Mouse (Mus musculus) olfactory bulb, adult 2 months (tissue): ENCODE results near the gene Nos1. TPM values are rescaled to one million over a fixed set of nuclear protein-coding genes. Genes with fewer than 3 reads are reported as not detected.

ENCODE experiments used
- H3K27ac ChIP-seq: fragments of 200-500 bp; 2 replicates; pipeline ENCODE4 v1.5.1; 2012; ENCODE audit warnings: low read depth, low read length; ENCODE audit not compliant: insufficient read depth
- H3K4me1 ChIP-seq: fragments of 200-500 bp; 2 replicates; pipeline ENCODE4 v1.6.1; 2012; ENCODE audit warnings: low read length; ENCODE audit not compliant: control insufficient read depth, insufficient read depth
- H3K4me3 ChIP-seq: fragments of 200-500 bp; 2 replicates; pipeline ENCODE4 v1.5.1; 2012; ENCODE audit warnings: mild to moderate bottlenecking, low read depth, low read length, moderate library complexity; ENCODE audit not compliant: insufficient read depth
- CTCF ChIP-seq: fragments of 200-500 bp; IDR thresholded peaks from 2 replicates; pipeline ENCODE4 v1.5.1; 2012; ENCODE audit warnings: low read depth, mild to moderate bottlenecking, low read length, moderate library complexity; ENCODE audit not compliant: insufficient read depth
- POLR2A ChIP-seq: fragments of 200-500 bp; IDR thresholded peaks from 2 replicates; pipeline ENCODE4 v1.6.1; 2012; ENCODE audit warnings: mild to moderate bottlenecking, low read depth, low read length, moderate library complexity; ENCODE audit not compliant: insufficient read depth
- WGBS: fragments of 180-500 bp; shearing (Covaris S2); methylation state at CpG from one replicate; pipeline ENCODE4 v1.1.7; 2018; 5-methylcytosine and 5-hydroxymethylcytosine counted together
- polyA plus RNA-seq: library from polyadenylated mRNA; stranded (reverse); fragments of >200 nt; gene quantifications from 2 replicates; pipeline ENCODE4 v1.2.4, GENCODE M21; 2012; ENCODE audit warnings: low replicate concordance; ENCODE audit not compliant: missing spikeins, insufficient read depth, insufficient read length

Nos1 gene
- polyA plus RNA-seq, 1 experiment = not detected

GRCm38 (mm10) chr5:117900921-117901705, 120.3 kb downstream of the Nos1 start:
- H3K4me3 ChIP-seq = no peak overlapping the region
- 48% methylated on average over 13 of the region's 13 CpGs for WGBS
- peaks cover 18% of the 10 kb centered on the region for H3K4me1 ChIP-seq
- TF ChIP-seq CTCF = no peak
- TF ChIP-seq POLR2A = no peak
- no peak overlapping the region for H3K27ac ChIP-seq

DNA sequence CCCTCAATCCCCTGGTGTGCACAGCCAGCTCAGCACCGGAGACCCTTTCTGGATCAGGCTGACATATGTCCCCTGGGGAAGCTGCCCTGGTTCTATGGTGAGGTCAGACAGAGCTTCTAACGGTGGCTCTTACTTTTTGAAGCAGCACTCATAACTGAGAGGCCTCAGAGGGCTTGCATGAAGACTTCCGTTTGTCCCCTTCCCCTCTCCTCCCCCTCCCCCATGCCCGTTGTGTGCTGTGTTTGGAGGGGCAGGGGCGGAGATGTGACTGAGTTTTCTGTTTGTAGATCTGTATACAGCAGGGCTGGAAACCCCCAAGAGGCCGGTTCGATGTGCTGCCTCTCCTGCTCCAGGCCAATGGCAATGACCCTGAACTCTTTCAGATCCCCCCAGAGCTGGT, 122.7 kb downstream of the Nos1 start:
- WGBS = 49% methylated on average over 7 of the region's 7 CpGs
- TF ChIP-seq CTCF (no peak), POLR2A (no peak)
- Histone ChIP-seq H3K4me3 (no peak overlapping the region), H3K4me1 (peaks cover 8% of the 10 kb centered on the region), H3K27ac (no peak overlapping the region)

DNA sequence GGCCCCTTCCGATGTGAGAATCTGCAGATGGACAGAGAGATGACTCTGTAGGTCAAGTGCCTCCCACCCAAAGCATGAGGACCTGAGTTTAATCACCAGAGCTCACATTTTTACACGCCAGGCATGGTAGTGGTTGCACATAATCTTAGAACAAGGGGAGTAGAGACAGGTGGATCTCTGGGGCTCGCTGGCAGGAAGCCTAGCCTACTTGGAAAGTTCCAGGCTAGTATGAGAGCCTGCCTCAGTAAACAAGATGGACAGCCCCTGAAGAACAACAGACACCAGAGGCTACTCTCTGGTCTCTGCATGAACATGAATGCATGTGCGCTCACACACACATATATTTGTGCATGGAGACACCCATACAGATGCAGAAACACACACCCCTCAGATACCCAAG, 124.9 kb downstream of the Nos1 start:
- H3K27ac ChIP-seq = no peak overlapping the region
- H3K4me3 ChIP-seq = no peak overlapping the region
- H3K4me1 ChIP-seq = no peaks in the 10 kb centered on the region; the same call in 1 of the 2 replicates
- TF ChIP-seq CTCF = no peak
- WGBS = 90% methylated on average over 4 of the region's 4 CpGs

- TF ChIP-seq CTCF (no peak), POLR2A (no peak)
- WGBS = 80% methylated on average over 4 of the region's 4 CpGs
- Histone ChIP-seq H3K27ac (no peak overlapping the region), H3K4me3 (no peak overlapping the region), H3K4me1 (no peaks in the 10 kb centered on the region; the same call in 1 of the 2 replicates)
These were observed 128.7 kb downstream of the Nos1 start for GRCm38 (mm10) chr5:117909524-117909923.

DNA sequence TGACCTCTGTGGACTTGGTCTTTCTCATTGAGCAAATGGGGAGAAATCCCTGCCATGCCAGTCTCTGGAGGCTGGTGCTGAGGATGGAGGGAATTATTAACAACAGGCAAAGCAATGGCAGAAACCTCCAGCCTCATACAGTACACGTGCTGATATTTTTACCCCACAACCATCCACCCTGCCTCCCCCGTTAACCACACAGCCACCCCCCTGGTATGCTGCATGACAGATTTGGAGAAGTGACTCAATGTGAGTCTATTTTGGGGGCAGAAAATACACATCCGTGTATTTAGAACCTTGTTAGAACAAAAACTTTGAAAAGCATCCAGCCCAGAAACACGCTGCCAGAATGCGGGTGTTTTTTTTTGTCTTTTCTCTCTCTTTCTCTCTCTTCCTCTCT, 135.5 kb downstream of the Nos1 start:
- no peak overlapping the region for H3K4me3 ChIP-seq
- WGBS = 27% methylated on average over 5 of the region's 5 CpGs
- no peak overlapping the region for H3K27ac ChIP-seq
- TF ChIP-seq POLR2A = no peak
- no peak for TF ChIP-seq CTCF
- H3K4me1 ChIP-seq = peaks cover 12% of the 10 kb centered on the region

GRCm38 (mm10) chr5:117916906-117917305, 136.1 kb downstream of the Nos1 start:
- 46% methylated on average over 3 of the region's 3 CpGs for WGBS
- peaks cover 12% of the 10 kb centered on the region for H3K4me1 ChIP-seq
- H3K27ac ChIP-seq = peak overlapping the region; percentile 55; the same call in 1 of the 2 replicates
- no peak overlapping the region for H3K4me3 ChIP-seq
- TF ChIP-seq POLR2A = no peak
- peak; percentile 47; the same call in 1 of the 2 replicates for TF ChIP-seq CTCF

DNA sequence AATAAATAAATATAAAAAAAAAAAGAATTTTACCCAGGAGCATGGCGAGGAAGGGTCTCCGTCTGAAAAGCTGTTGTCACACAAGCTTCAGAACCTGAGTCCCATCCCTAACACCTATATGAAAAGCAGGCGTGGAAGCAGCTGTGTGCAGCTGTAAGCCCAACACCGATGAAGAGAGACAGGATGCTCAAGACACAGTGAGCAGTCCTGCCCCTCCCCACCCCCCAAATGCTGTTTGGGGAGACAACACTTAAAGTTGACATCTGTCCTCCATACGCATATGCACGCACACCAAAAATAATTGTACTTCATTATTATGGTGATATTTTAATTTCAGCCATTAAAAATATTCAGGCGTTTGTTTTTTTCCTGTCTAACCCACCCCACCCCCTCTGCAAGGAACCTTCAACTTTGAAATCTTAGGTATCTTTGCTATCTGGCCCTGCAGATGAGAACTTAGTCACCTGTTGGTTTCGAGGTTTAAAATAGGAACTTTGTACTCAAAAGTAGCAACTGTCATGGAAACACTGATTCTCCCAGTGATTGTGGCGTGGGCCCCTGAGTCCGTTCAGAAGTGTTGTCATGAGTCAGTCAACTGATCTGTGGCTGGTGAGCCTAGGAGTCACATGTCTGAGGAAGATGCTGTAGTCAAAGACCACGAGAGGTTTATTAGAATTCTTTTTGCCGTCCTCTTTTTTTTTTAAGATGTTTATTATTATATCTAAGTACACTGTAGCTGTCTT, 141.1 kb downstream of the Nos1 start:
- Histone ChIP-seq H3K4me3 (no peak overlapping the region), H3K27ac (no peak overlapping the region), H3K4me1 (peaks cover 5% of the 10 kb centered on the region)
- 88% methylated on average over 12 of the region's 12 CpGs for WGBS
- no peak for TF ChIP-seq CTCF
- TF ChIP-seq POLR2A = no peak

DNA sequence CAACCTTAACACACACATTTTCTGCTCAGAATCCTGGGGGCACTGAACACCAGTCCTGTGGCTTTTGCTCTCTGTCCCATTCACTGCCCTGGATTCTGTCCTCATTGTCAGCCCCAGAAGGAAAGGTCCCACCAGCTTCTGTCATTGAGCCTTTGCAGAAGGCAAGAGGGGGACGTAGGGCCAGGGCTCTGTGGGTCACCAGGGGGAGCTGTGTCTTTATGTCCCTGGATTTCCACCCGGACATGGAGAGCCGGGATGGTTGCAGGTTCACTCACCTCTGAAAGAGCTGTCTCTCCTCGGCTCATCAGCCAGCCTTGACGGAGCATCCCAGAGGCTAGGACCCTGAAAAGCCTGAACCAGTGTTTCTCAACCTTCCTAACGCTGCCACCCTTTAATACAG, 142.9 kb downstream of the Nos1 start:
- 59% methylated on average over 6 of the region's 6 CpGs for WGBS
- no peak overlapping the region for H3K4me3 ChIP-seq
- TF ChIP-seq CTCF (no peak), POLR2A (no peak)
- no peak overlapping the region for H3K27ac ChIP-seq
- no peaks in the 10 kb centered on the region for H3K4me1 ChIP-seq

DNA sequence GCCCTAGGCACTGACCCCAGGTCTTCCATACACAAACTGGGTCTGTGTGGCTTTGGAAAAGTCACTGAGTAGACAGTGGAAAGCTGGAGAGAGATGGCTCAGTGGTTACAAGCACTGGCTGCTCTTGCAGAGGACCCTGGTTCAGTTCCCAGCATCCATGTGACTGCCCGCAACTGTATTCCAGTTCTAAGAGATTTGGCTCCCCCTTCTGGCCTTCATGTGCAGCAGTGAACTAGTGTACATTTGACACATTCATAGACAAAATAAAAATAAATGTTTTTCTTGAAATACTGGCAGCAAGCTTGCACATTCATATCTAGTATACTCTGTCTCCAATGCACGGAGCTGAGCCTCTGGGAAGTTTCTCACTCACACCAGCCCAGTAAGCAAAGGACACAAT, 147.7 kb downstream of the Nos1 start:
- Histone ChIP-seq H3K4me3 (no peak overlapping the region), H3K27ac (no peak overlapping the region), H3K4me1 (peaks cover 3% of the 10 kb centered on the region)
- TF ChIP-seq CTCF (no peak), POLR2A (no peak)
- WGBS = 98% methylated on average over 2 of the region's 2 CpGs
